Mouse (Mus musculus): ENCODE results near the gene Tomm70a.

Tomm70a gene

GRCm38 (mm10) chr16:57189493-57189892, 68.0 kb downstream of the Tomm70a start:
- DNase-seq (ENCODE audit: extremely low spot score, low spot score): no peak

- no peak for DNase-seq (ENCODE audit: extremely low spot score, low spot score)
These were observed 68.9 kb downstream of the Tomm70a start for GRCm38 (mm10) chr16:57190390-57190789.

GRCm38 (mm10) chr16:57191214-57191613, 69.7 kb downstream of the Tomm70a start:
- no peak for DNase-seq (ENCODE audit: extremely low spot score, low spot score)

GRCm38 (mm10) chr16:57196590-57196989, 75.1 kb downstream of the Tomm70a start:
- DNase-seq (ENCODE audit: extremely low spot score, low spot score): no peak

- no peak for DNase-seq (ENCODE audit: extremely low spot score, low spot score)
These were observed 75.8 kb downstream of the Tomm70a start for GRCm38 (mm10) chr16:57197281-57197680.
